Mouse (Mus musculus) cerebellum, adult 2 months (tissue): Measurements from ENCODE around the gene Il4i1.

ENCODE experiments used
- CTCF ChIP-seq: fragments of 200-500 bp; IDR thresholded peaks from 2 replicates; pipeline ENCODE4 v1.5.1; 2011; ENCODE audit warnings: low read depth, mild to moderate bottlenecking, control low read depth, low read length, moderate library complexity, borderline replicate concordance; ENCODE audit not compliant: insufficient read depth
- POLR2A ChIP-seq: fragments of 200-500 bp; IDR thresholded peaks from 2 replicates; pipeline ENCODE4 v1.6.1; 2011; ENCODE audit warnings: low read length, control low read depth, borderline replicate concordance; ENCODE audit not compliant: insufficient read depth

- TF ChIP-seq CTCF (no peak), POLR2A (no peak)
Observed at GRCm38 (mm10) chr7:44853065-44853464, 36.9 kb downstream of the Il4i1 start.
